In the genomic region with DNA sequence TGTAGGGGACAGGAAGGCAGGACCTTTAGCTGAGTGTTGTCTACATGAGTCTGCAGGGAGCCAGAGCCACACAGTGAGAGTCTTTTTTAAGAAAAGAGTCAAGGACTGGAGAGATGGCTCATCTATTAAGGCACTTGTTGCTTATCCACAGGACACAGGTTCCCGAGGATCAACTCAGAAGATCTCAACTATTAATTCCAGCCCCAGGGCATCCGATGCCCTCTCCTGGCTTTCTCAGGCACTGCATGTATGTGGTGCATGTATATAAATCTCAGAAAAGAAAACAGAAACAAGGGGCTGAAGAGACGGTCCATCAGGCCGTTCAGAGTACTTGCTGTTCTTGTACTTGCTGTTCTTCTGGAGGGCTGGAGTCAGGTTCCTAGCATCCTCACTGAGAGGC, we compare ENCODE assay signal across 9 mouse cellular contexts. TPM values are rescaled to one million over a fixed set of nuclear protein-coding genes. Genes with fewer than 3 reads are reported as not detected.
DNase-seq lines count a peak whose midpoint lies in the region; ATAC-seq and TF ChIP-seq lines count a peak whose summit lies in the region.
"Had no signal": no experiment of that assay in that cellular context is flagged by ENCODE, and none has a peak within 500 bp of the region (broad histone marks: within the 10 kb centered on the region; RNA-seq: fewer than 3 reads in every experiment).

No protein-coding gene starts in this region.

- no peak overlapping the region for H3K27ac ChIP-seq in hindbrain, embryonic 14.5 days
- no peak overlapping the region for H3K27ac ChIP-seq in hindbrain, embryonic 16.5 days (ENCODE audit: low read depth, low read length)
- no peak overlapping the region for H3K27ac ChIP-seq in CH12.LX (ENCODE audit: insufficient read depth, low read depth)
- H3K27ac ChIP-seq: embryonic facial prominence, embryonic 15.5 days; limb, embryonic 15.5 days had no signal

- peaks cover 15% of the 10 kb centered on the region for H3K36me3 ChIP-seq in hindbrain, embryonic 14.5 days (replicated peaks; ENCODE audit: control insufficient read depth, insufficient read depth)
- peaks cover 6% of the 10 kb centered on the region; the same call in 1 of the 2 replicates for H3K36me3 ChIP-seq in hindbrain, embryonic 16.5 days (ENCODE audit: control insufficient read depth, insufficient read depth, low read length)
- H3K36me3 ChIP-seq in CH12.LX (replicated peaks in 1 of 2; ENCODE audit: control insufficient read depth in 1 of 2, insufficient read depth in 1 of 2, low read length in 1 of 2), result peaks cover 15 to 46% of the 10 kb centered on the region in 2 experiments

- no peak overlapping the region for H3K4me3 ChIP-seq in hindbrain, embryonic 14.5 days (replicated peaks; ENCODE audit: low read length)
- no peak overlapping the region for H3K4me3 ChIP-seq in hindbrain, embryonic 16.5 days (ENCODE audit: low read length)
- no peak overlapping the region for H3K4me3 ChIP-seq in CH12.LX (replicated peaks in 1 of 3; ENCODE audit: low read depth in 2 of 3, low read length in 2 of 3, poor library complexity in 1 of 3)
- H3K4me3 ChIP-seq: embryonic facial prominence, embryonic 15.5 days; limb, embryonic 15.5 days had no signal

- TF ChIP-seq CTCF in CH12.LX (conservative IDR thresholded peaks at IDR 0.05 in 1 of 2, IDR thresholded peaks at IDR 0.05 in 1 of 2; ENCODE audit: low read depth in 2 of 2, low read length in 2 of 2), result peak; percentile 50 to 69

- H3K9me3 ChIP-seq in hindbrain, embryonic 14.5 days (ENCODE audit: control insufficient read depth, low read length), result no peaks in the 10 kb centered on the region
- no peaks in the 10 kb centered on the region for H3K9me3 ChIP-seq in hindbrain, embryonic 16.5 days (ENCODE audit: control insufficient read depth, low read length)
- no peaks in the 10 kb centered on the region for H3K9me3 ChIP-seq in CH12.LX (replicated peaks; ENCODE audit: low read length)
- H3K9me3 ChIP-seq: embryonic facial prominence, embryonic 15.5 days; limb, embryonic 15.5 days had no signal

- dilution Hi-C loops in CH12.LX (cut with MboI; ENCODE audit: extremely low pct_ligation_motif_present, extremely low pct_unique_long_range_greater_than_20kb, low sequenced_read_pairs), result no loop called here

- H3K27me3 ChIP-seq in hindbrain, embryonic 14.5 days (ENCODE audit: control insufficient read depth, insufficient read depth, low read length), result no peaks in the 10 kb centered on the region
- H3K27me3 ChIP-seq in hindbrain, embryonic 16.5 days (replicated peaks; ENCODE audit: control insufficient read depth, insufficient read depth, low read length), result no peaks in the 10 kb centered on the region
- no peaks in the 10 kb centered on the region for H3K27me3 ChIP-seq in CH12.LX (replicated peaks)
- H3K27me3 ChIP-seq: embryonic facial prominence, embryonic 15.5 days; limb, embryonic 15.5 days had no signal

- no peak for TF ChIP-seq POLR2A in CH12.LX (IDR thresholded peaks at IDR 0.05; ENCODE audit: low read depth, low read length)

- no peak overlapping the region for H3K9ac ChIP-seq in hindbrain, embryonic 14.5 days
- H3K9ac ChIP-seq in hindbrain, embryonic 16.5 days (ENCODE audit: low read depth, low read length), result no peak overlapping the region
- no peak overlapping the region for H3K9ac ChIP-seq in CH12.LX (ENCODE audit: insufficient read depth, low read depth)
- H3K9ac ChIP-seq: embryonic facial prominence, embryonic 15.5 days; limb, embryonic 15.5 days had no signal

- WGBS in hindbrain, embryonic 14.5 days, result 40% methylated on average over 4 of the region's 4 CpGs
- 40% methylated on average over 4 of the region's 4 CpGs for WGBS in hindbrain, embryonic 16.5 days

- TF ChIP-seq RAD21 in CH12.LX (IDR thresholded peaks at IDR 0.05; ENCODE audit: low read depth, low read length), result peak; percentile 48

- no peak for TF ChIP-seq EP300 in CH12.LX (IDR thresholded peaks at IDR 0.05; ENCODE audit: low read length)

- H3K4me2 ChIP-seq in hindbrain, embryonic 14.5 days (replicated peaks), result no peak overlapping the region
- no peak overlapping the region for H3K4me2 ChIP-seq in hindbrain, embryonic 16.5 days (ENCODE audit: low read length)
- no peak overlapping the region for H3K4me2 ChIP-seq in CH12.LX (ENCODE audit: insufficient read depth, low read depth, poor library complexity, severe bottlenecking)
- H3K4me2 ChIP-seq: embryonic facial prominence, embryonic 15.5 days; limb, embryonic 15.5 days had no signal

- H3K4me1 ChIP-seq in hindbrain, embryonic 14.5 days (replicated peaks; ENCODE audit: control insufficient read depth, insufficient read depth, low read length), result peaks cover 20% of the 10 kb centered on the region
- peaks cover 17% of the 10 kb centered on the region for H3K4me1 ChIP-seq in hindbrain, embryonic 16.5 days (ENCODE audit: control insufficient read depth, insufficient read depth, low read depth, low read length)
- peaks cover 2 to 21% of the 10 kb centered on the region in 2 experiments; a peak in 2 of 4 replicates for H3K4me1 ChIP-seq in CH12.LX (ENCODE audit: control insufficient read depth in 1 of 2, insufficient read depth in 2 of 2)

- DNase-seq in hindbrain, embryonic 14.5 days (ENCODE audit: low spot score), result peak; percentile 54
- peak; percentile 61 for DNase-seq in CH12.LX (ENCODE audit: extremely low read depth)
- DNase-seq in Muller cell, postnatal 12 days (ENCODE audit: inconsistent ontology term), result peak; percentile 46
- DNase-seq in kidney, postnatal 14 days, result peak; percentile 67
- DNase-seq in thymus, postnatal 25 days, result peak; percentile 36
- no peak for DNase-seq in layer of hippocampus, adult 8-10 months (ENCODE audit: low spot score in 2 of 2)

- in situ Hi-C loops in CH12.LX (cut with MboI; ENCODE audit: low pct_ligation_motif_present, low pct_unique_long_range_greater_than_20kb, low sequenced_read_pairs), result loop anchor here (5.0 to 10.0 kb wide), 2 partner anchors 35 to 193 kb away; no protein-coding TSS in a partner anchor

- peaks cover 60% of the 10 kb centered on the region for H3K79me2 ChIP-seq in CH12.LX (replicated peaks; ENCODE audit: control insufficient read depth, extremely low read depth, insufficient read depth, poor library complexity, severe bottlenecking)

- no peak for ATAC-seq in hindbrain, embryonic 14.5 days (ENCODE audit: low FRiP score)
- no peak for ATAC-seq in hindbrain, embryonic 16.5 days

TF ChIP-seq in CH12.LX, 34 proteins besides CTCF, POLR2A, EP300 and RAD21:
- TF ChIP-seq USF2 (conservative IDR thresholded peaks at IDR 0.05; ENCODE audit: low read depth, low read length) (no peak), SMC3 (IDR thresholded peaks at IDR 0.05; ENCODE audit: low read depth, low read length) (peak; percentile 47)
TF ChIP-seq in CH12.LX: peak in this region for 1.

RNA-seq across cellular contexts. Expression of a gene that starts 3.5 kb away (rescaled TPM):
- 327 and 382 TPM in 2 replicates for polyA plus RNA-seq in hindbrain, embryonic 14.5 days (2014; fragmentation: Nextera tagmentation; extraction: Ambion mirVana)
- 351 and 369 TPM in 2 replicates for polyA plus RNA-seq in hindbrain, embryonic 16.5 days (2015; fragmentation: Nextera tagmentation; extraction: Ambion mirVana)
- 75.7 and 87.8 TPM in 2 replicates for total RNA-seq in CH12.LX (2012; rRNA removed)
- 69.4 and 70.7 TPM in 2 replicates for total RNA-seq in CH12.LX (2014; rRNA removed)
- 84.2 and 88.4 TPM in 2 replicates for polyA plus RNA-seq in CH12.LX (2012; ENCODE audit: insufficient read length, low read depth)
- 100 to 1,000 TPM; 175 to 202 (median 183) TPM for total RNA-seq in layer of hippocampus, adult 8-10 months (2022)

RNA-seq across cellular contexts. Expression of a gene that starts 4.7 kb away (rescaled TPM):
- 23.0 and 24.1 TPM in 2 replicates for polyA plus RNA-seq in hindbrain, embryonic 14.5 days (2014; fragmentation: Nextera tagmentation; extraction: Ambion mirVana)
- 19.8 and 24.2 TPM in 2 replicates for polyA plus RNA-seq in hindbrain, embryonic 16.5 days (2015; fragmentation: Nextera tagmentation; extraction: Ambion mirVana)
- total RNA-seq in CH12.LX (2012; rRNA removed) (8.7 and 9.8 TPM in 2 replicates), CH12.LX (2014; rRNA removed) (3.0 and 3.6 TPM in 2 replicates)
- 18.1 and 22.6 TPM in 2 replicates for polyA plus RNA-seq in CH12.LX (2012; ENCODE audit: insufficient read length, low read depth)
- total RNA-seq in layer of hippocampus, adult 8-10 months (2022), result 10 to 100 TPM; 17.4 to 22.3 (median 19.4) TPM

RNA-seq across cellular contexts. Expression of a gene that starts 41.9 kb away (rescaled TPM):
- polyA plus RNA-seq in hindbrain, embryonic 14.5 days (2014; fragmentation: Nextera tagmentation; extraction: Ambion mirVana), result 2.5 and 2.8 TPM in 2 replicates
- 2.4 TPM in 2 replicates for polyA plus RNA-seq in hindbrain, embryonic 16.5 days (2015; fragmentation: Nextera tagmentation; extraction: Ambion mirVana)
- total RNA-seq in CH12.LX (2012; rRNA removed) (1.3 and 1.4 TPM in 2 replicates), CH12.LX (2014; rRNA removed) (1.5 and 1.6 TPM in 2 replicates)
- polyA plus RNA-seq in CH12.LX (2012; ENCODE audit: insufficient read length, low read depth), result 1.1 and 1.4 TPM in 2 replicates
- 1 to 10 TPM in 3 of 4 experiments, under 1 TPM in 1; 0.89 to 1.5 (median 1.3) TPM for total RNA-seq in layer of hippocampus, adult 8-10 months (2022)

RNA-seq across cellular contexts. Expression of a gene that starts 51.1 kb away (rescaled TPM):
- 9.9 and 10.0 TPM in 2 replicates for polyA plus RNA-seq in hindbrain, embryonic 14.5 days (2014; fragmentation: Nextera tagmentation; extraction: Ambion mirVana)
- polyA plus RNA-seq in hindbrain, embryonic 16.5 days (2015; fragmentation: Nextera tagmentation; extraction: Ambion mirVana), result 13.0 and 13.4 TPM in 2 replicates
- total RNA-seq in CH12.LX (2012; rRNA removed) (4.9 and 7.6 TPM in 2 replicates), CH12.LX (2014; rRNA removed) (2.8 and 3.1 TPM in 2 replicates)
- polyA plus RNA-seq in CH12.LX (2012; ENCODE audit: insufficient read length, low read depth), result 13.2 and 15.9 TPM in 2 replicates
- 10 to 100 TPM; 28.3 to 30.7 (median 30.3) TPM for total RNA-seq in layer of hippocampus, adult 8-10 months (2022)

RNA-seq across cellular contexts. Expression of a gene that starts 53.5 kb away (rescaled TPM):
- 318 and 321 TPM in 2 replicates for polyA plus RNA-seq in hindbrain, embryonic 14.5 days (2014; fragmentation: Nextera tagmentation; extraction: Ambion mirVana)
- 343 and 362 TPM in 2 replicates for polyA plus RNA-seq in hindbrain, embryonic 16.5 days (2015; fragmentation: Nextera tagmentation; extraction: Ambion mirVana)
- 95.1 and 102 TPM in 2 replicates for total RNA-seq in CH12.LX (2012; rRNA removed)
- total RNA-seq in CH12.LX (2014; rRNA removed), result 117 and 120 TPM in 2 replicates
- 94.4 and 123 TPM in 2 replicates for polyA plus RNA-seq in CH12.LX (2012; ENCODE audit: insufficient read length, low read depth)
- 100 to 1,000 TPM; 158 to 175 (median 166) TPM for total RNA-seq in layer of hippocampus, adult 8-10 months (2022)

Comparison
In these comparisons a context has a peak if more than half of its experiments do, and no peak if none do; other contexts are left out.
1. DNase-seq: peak in hindbrain, embryonic 14.5 days (single experiment), CH12.LX (single experiment), Muller cell, postnatal 12 days (single experiment), kidney, postnatal 14 days (single experiment) and thymus, postnatal 25 days (single experiment); none in layer of hippocampus, adult 8-10 months (0 of 2).